Mouse (Mus musculus) thymus, adult 2 months (tissue): ENCODE results near the gene Fap.

Experiments
- CTCF ChIP-seq: fragments of 200-500 bp; IDR thresholded peaks from 2 replicates; pipeline ENCODE4 v1.5.1; 2012; ENCODE audit warnings: mild to moderate bottlenecking, control low read depth, low read length, moderate library complexity, borderline replicate concordance; ENCODE audit not compliant: control insufficient read depth, poor library complexity, insufficient read depth; ENCODE audit errors: extremely low read depth
- POLR2A ChIP-seq: fragments of 200-500 bp; IDR thresholded peaks from 2 replicates; pipeline ENCODE4 v1.6.1; 2012; ENCODE audit warnings: mild to moderate bottlenecking, low read length, control low read depth, moderate library complexity; ENCODE audit not compliant: control insufficient read depth, poor library complexity, insufficient read depth; ENCODE audit errors: extremely low read depth

DNA sequence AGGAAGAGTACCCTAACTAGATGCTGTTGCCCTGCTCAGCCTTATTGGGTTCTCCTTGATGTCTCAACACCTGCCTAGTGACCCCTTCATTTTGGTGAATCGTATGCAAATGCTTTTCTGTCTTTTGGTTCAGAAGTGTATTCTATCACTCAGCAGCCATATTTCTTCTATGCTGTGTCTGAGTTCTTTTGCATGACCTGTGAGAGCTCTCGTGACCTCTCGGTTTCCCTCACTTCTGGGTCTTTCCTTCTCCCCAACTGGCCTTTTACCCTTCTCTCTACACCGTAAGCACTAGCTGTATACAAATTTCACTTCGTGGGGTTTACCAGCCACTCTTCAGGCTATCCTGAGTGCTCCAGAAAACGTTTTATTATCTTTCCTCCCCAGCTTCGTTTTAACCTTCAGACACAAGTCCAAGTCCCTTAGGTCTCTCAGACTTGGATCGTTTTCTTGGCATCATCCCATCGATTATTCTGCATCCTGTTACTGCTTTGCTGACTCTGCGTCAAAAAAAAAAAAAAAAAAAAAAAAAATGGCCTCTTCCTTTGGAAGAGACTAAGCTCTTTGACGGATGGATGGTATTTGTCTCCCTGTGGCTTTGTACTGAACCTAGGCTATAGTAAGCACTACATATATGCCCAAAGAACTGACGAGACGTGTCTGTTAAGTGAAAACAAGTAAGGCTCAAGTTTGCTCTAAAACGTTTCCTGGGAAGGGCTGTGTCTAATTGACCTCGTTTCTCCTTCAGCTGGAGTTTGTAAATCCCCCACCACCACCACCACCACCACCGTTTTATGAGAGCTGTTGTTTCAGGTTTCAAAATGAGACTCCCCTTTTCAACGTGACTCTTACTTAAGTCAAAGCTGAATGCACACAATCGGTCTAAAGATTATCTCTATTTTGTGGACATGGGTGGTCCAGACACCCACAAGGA is 114.4 kb downstream of the Fap start:
- TF ChIP-seq POLR2A (no peak), CTCF (no peak)
